Mouse (Mus musculus) cerebellum, postnatal 36 days (tissue): Measurements from ENCODE around the gene Oprd1.
A peak's percentile ranks its signal among the peaks of the same experiment; 100 is the strongest.

Source experiments
- DNase-seq, 2 experiments: peaks; one replicate each; pipeline ENCODE4 v3.0.0; 2021 to 2022; ENCODE audit warnings: mixed read lengths in 2 of 2

Oprd1 gene

DNA sequence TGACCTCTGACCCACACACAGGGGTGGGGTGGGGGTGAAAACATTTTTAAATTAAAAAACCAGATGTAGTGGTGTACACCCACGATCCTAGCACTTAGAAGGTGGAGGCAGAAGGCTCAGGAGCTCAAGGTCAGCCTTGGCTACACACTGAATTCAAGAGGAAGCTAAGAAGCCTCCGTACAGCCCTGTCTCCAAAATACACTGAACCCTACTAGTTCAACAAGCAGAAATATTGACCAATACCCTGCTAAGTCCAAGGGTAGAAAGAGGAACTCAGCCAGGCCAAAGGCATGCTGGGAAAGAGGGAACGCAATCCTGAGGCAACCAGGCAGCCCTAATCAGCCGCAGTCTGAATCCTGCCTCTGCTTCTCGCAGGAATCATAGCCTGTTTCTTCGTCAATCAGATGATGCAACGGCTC, 66.0 kb downstream of the Oprd1 start:
- no peak for DNase-seq

DNA sequence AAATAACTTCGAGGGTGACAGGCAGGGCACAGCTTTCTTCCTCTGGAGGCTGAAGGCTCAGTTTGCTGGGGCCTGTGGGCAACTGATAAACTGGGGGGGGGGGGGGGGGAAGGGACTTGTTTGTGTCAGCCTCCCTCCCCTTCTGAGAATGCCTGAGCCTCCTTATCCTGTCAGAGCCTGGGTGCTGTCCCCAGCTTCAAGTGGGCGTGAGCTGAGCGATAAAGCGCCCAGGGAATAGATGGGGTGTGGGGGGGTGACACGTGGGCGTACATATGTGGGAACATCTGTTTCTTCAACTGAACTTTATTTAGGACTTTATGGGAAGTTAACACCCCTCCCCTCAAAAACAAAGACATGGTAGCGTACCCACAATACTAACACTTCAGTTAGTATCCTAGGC, 66.8 kb downstream of the Oprd1 start:
- no peak for DNase-seq

DNA sequence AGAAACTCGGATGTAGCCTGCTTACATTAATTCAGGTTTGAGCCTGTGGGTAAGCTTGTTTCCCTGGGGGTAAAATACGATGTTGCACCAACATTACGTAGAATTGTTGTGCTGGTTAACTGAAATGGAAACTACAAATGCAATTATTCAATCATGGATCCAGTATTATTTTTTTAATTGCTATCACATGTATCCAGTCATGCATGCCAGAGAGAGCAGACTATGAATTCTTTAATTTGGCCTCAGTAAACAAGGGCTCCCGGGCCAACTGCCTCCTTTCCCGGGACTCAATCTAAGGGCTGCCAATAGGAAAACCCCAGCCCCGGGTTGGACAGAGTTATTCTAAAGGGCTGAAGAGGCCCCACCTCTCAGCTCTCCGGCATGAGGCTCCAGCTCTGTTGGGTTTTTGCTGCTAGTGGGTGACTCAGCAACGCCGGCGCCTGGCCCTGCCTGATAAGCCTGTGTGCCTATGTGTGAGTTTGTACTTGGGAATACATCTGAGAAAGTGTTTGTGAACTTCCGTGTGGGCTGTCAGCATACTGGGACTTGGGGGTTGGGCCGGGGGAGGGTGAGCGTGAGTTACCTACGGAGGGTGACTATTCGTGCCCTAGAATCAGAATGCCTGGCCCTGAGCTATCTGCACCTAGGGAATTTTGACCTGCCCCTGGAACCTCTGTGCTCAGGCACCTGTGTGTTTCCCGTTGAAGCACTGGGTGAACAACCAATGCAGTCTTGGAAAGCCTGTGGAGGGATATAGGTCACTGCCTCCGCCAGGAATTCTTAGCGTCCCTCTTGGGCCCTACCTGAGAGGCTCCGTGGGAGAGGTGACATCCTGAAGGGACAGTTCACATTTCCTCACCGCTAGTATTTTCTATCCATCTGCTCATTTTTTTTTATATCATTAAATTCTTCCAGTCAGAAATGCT, 67.5 kb downstream of the Oprd1 start:
- DNase-seq: no peak

DNA sequence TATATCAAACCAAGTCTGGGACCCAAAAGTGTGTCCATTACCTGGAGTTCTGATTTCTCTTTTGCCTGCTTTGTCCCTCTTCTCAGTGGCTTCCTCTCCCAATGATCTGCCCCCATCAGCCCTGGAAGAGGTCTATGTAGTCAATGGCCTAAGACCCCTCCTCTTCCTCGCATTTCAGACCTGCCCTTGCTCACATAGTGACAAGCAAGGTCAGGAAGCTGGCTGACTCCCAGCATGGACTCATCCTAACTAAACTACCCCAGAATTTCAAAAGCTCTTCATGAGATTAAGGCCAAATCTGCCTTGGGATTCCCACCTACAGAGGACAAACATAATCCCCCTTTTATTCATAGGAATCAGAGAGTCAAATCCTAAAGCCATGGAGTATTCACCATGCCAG, 68.5 kb downstream of the Oprd1 start:
- DNase-seq: no peak

DNA sequence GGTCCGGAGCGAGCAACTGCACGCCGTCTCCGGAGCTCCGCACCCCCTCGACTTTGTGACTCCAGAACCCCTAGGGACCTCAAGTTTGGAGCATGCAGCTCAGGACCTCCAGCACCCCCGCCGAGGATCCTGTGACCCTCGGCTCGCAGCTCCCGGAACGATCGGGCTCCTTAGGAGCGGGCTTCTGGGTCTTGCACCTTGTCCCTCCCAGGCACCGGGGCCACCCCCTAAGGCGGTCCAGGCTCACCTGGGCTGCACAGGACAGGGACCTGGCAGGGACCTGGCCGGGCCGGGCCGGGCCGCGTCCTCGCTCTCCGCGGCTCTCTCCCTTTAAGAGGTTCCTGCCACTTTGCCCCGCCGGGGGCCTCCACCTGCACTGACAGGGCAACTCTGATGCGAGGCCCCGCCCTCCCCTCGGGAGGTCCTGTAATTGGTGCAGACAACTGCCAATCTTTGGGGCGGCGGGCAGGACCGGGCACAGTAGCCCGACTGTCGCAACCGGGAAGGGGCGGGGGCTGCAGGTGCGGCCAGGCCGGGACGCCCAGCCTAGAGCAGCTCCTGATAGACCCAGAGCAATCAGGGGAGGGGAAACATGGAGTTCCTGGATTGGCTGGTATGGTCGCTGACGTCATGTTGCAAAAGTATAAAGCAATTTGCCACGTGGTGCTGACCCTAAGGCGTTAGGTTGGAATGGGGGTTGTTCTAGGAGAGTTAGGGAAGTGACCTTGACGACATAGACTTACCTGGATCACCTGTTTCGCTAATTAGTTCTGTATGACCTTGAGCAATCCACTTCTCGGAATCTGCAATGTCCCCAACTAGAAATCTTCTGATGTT, 69.1 kb downstream of the Oprd1 start, which contains the start of gene Epb41:
Epb41 (minus strand) TSS at position 389 of the 837 bp plus-strand sequence.
- DNase-seq: peak; percentile 100

DNA sequence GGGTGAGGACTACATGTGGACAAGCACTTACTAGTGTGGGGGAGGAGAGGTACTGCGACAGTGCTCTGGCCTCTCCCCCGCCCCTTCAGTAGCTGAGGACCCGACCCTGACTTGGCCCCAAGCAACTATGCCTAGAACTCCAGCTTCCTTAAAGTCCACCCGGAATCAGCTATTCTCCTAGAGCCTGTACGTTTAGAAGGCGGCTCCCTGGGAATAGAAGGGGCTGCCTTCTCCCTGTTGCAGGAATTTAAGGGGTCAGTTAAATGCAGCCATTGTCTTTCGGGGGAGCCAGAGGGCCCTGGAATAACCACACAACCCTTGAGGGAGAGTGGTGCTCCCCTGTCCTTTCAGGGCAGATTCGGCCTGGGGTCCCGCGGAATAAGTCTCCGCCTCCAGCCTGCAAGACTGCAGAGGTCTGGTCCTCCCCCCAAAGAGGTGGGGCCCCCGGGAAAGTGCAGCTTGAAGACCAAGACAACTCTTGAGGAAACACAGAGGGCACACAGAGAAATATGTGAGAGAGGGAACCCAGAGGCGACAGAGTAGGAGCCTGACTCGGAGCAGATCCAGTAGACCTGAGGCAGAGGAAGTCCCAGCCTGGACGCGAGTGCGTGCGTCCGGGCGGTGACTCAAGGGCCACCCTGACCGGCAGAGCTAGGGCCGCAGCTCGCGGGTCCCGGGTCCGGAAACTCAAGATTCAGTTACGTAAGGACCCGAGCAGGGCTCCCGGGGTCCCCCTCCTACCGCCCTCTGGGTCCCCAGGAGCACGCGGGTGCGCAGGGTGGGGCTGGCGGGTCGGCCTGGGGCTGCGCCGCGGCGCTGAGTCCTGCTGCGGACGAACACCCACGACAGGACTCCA, 70.0 kb downstream of the Oprd1 start, which contains the start of gene Gm10300:
Gm10300 (plus strand) TSS at position 621 of the 856 bp plus-strand sequence.
- DNase-seq: peak; percentile 44 to 54

DNA sequence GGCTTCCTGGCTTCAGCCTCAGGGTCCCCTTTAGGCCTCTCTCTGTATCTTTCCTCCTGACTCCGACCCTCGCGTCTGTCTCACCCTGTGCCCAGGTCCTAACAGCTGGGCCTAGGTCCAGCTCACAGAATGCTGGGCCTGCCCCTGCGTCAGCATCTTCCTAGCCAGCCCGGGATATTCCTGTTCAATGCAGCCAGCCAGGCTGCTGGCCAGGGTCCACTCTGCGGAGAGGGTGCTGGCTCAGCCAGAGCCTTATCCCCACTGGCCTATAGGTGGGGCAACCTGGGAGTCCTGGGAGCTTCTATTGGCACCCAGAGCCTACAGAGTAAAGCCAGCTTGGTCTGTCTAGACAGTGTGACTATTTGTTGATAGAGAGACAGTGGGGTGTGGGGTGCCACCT, 71.3 kb downstream of the Oprd1 start:
- DNase-seq: peak; percentile 43 to 45

DNA sequence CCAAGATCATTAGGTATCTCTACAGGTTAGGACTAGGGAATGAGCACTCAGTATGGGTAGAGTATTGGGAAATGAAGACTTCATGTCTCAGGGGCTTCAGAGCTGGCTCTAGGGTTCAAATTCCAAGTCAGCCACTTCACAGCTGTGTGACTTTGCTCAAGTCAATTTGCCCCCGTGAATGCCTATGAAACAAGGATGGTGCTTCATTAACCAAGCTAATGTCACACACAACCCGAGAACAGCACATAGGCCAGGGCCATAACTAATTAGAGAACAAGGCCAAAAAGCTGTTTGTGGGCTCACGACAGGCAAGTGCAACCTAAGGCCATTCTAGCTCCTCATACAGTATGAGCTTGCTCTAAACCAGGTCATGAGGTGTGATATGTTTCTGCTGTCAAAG, 72.1 kb downstream of the Oprd1 start:
- DNase-seq: no peak

DNA sequence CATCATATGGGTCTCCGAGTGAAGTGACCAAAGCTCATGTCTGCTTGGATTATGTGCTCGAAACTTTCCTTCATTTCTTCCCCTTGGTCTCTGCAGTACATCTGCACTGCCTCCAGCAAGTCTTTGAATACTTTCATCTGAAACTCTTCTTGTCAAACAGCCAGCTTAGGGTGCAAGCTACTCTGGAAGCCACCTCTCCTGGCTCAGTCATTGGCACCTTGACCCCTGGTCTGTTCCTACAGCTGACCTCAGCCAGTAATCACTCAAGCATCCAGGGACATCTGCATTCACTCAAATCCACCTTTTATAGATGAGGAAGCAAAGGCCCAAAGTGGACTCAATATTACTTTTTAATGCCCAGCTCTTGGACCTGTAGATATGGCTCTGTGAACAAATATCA, 72.6 kb downstream of the Oprd1 start:
- no peak for DNase-seq

DNA sequence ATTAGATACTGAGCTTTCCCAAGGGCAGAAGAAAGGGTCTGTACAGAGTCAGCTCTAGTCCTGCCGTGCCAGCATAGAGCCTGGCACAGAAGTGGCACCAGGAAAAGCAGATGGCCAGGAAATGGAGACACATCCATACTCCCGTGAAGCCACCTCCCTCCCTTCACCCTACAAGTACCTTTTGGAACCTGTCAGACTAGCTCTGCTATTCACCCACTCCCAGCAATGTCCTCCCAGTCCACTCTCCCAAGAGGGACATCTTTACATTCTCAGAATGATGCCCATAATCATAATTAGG, 76.4 kb downstream of the Oprd1 start:
- peak; percentile 68 to 69 for DNase-seq

DNA sequence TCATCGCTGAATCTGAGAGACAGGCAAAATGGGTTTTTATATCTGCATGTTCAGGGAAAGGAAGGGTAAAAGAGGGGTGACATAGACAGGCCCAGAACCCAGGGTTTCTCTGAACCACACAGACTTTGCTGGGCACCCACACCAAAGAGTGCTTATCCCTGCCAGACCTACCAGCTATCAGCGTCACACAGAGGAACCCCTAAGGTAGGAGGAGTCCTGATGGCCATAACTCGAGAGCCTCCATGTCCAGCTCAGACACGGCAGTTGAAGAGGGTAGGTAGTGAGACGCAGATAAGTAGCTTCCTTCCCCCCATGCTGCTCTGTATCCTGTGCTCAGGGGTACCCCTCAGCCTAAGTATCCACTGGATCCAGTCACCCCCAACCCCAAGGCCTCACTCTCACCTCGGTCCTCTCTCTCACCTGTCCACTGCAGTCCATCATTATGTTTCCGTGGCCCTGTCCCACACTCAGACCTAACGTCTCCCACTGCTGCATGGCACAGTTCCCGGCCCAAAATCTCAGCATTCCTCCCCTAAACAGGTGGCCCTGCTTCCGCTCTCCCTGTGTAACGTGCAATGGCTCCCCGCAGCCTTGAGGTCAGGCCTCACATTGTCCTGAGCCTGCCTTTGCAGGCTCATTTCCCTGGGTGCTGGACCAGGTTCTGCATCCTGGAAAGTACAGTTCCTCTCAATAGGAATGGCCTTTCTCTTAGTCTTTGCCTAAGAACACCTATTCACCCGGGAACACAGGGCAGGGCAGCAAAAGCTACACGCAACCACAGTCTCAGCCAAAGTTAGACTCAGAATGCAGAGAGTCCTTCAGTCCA, 77.0 kb downstream of the Oprd1 start:
- peak; percentile 57 to 65 for DNase-seq

DNA sequence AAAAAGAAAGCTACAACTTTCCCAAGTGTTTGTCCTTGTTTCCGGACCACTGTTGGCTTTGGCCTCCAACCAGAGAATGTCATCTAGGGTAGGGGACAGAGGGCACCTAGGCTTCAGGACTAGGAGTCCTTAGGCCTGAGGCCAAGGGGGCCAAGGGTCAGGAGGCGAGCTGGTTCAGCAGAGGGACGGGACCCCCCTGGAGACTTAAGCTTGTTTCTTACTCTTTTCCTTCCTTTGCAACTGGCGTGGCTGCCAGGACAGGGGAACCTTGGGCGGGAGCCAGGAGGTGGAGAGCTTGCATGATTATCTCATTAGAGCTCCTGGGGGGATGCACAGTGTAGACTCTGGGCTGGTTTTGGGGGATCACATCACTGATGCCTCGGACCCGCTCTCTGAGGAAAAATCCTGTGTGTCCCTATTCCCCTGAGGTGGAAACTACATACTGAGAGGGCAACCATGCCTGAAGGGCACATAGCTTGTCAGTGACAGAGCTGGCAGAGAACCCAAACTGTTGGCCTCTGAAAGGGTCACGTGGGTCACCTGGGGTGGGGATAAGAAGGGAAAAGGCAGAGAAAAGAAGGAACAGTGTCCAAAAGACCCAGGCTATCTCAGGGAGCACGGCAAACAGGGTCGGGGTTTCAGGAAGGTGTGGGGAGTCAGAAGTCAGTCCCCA, 78.0 kb downstream of the Oprd1 start:
- peak; percentile 68 for DNase-seq

DNA sequence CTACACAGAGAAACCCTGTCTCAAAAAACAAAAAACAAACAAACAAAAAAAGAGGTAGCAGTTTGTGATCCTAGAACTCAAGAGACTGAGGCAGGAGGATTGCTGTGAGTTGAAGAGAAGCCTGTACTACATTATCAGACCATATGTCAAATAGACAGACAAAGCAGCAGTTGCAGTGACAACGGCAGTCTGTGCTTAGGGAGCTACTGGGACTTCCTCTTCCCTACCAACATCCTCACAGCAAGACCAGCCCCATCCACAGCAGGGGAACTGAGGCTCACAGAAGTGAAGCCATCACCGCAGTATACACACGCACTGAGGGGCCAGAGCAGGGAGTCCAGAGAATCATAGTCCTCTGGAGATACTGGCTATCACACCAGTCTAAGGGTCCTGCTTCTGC, 78.7 kb downstream of the Oprd1 start:
- DNase-seq: no peak

DNA sequence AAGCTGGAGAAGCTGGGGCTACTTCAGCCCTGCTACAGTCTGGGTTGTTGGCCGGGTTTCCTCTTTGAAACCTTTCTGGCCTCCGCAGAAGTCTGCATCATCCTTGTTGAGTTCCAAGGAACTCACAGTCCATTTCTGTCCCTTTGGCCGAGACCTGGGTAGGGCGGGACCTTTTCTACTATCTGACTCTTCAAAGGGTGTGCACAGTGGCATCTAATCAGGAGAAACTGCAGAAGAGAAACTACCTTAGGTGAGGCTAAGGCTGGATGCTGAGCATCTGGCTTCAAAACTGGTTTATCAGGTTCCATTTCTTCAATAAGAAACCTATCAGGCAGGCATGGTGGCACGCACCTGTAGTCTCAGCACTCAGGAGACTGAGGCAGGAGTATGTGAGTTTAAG, 79.7 kb downstream of the Oprd1 start:
- DNase-seq: no peak

DNA sequence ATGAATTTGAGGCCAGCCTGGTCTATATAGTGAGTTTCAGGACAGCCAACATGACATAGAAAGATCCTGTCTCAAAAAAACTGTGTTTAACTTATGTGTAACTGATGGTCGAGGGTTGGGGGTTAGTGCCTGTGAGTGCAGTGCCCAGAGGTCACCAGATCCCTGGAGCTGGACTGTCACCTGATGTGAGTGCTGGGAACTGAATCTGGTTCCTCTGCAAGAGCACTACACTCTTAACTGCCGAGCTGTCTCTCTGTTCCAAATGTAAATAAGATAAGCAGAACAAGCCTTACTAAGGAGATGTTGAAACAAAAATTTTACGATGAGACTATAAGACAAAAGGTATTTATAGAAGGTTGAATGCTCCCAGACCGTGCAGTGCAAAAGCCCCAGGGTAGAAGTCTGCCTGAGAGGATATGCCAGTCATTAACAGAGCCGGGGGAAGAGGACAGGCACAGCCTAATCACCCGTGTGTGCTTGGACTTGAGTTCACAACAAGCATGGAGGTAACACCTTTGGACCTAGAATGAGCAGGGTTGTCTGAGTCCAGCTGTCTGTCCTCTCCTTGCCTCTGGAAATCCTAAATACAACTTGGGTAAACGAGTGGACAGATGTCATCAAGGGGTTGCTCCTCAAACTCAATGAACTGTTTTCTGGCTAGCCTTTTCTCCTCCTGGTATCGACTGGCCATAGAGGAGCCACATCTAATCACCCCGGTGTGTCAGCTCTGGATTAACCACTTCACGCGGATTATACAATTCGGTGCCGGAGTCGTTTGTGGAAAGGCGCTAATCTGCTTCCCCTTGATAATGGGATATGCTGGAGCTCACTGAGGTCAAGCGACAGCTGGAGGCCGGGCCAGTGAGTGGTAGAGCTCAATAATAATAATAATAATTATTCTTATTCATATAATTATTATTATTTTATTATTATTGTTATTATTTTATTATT, 81.1 kb downstream of the Oprd1 start:
- DNase-seq: no peak

DNA sequence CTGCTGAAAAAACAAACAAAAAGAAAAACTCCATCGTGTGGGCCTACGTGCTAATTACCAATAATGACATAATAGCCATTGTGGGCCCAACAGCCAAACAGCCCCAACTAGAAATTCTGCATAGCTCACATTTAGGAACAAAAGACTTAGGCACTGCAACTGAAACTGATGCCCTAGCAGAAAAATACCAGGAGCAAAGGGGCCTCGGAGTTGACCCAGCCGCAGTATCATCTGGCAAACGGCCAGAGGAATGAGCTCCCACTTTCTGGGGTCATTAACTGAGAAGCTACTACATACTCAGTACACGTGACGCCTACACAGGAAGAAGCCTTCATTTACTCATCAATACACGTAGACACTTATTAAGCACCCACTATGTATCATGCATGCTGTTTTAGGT, 82.0 kb downstream of the Oprd1 start:
- DNase-seq: no peak
